Mouse (Mus musculus) heart, embryonic 14.5 days (tissue): ENCODE results near the gene Kpna4. TPM values are rescaled to one million over a fixed set of nuclear protein-coding genes. Genes with fewer than 3 reads are reported as not detected.

Experiments used
- ATAC-seq: fragments of 200-750 bp; cut with Nextera tagmentation; 2 replicates; pipeline ENCODE4 v1.8.0; 2017; ENCODE audit warnings: low read depth, moderate TSS enrichment; ENCODE audit not compliant: insufficient number of reproducible peaks, insufficient read depth, low FRiP score
- H3K27ac ChIP-seq, 2 experiments: fragments of 200-500 bp in 1 of 2; fragments of 300-500 bp in 1 of 2; sonication (generic) in 1 of 2; replicated peaks in 1 of 2; 2 replicates each; pipeline ENCODE4 v1.5.1; 2012 to 2014; ENCODE audit warnings: low read depth in 2 of 2, low read length in 2 of 2, control low read depth in 1 of 2, mild to moderate bottlenecking in 1 of 2, mixed read lengths in 1 of 2; ENCODE audit not compliant: control insufficient read depth in 1 of 2, insufficient read depth in 1 of 2
- H3K27me3 ChIP-seq: fragments of 300-500 bp; sonication (generic); 2 replicates; pipeline ENCODE4 v1.6.1; 2014; ENCODE audit warnings: mild to moderate bottlenecking, low read length, control low read depth; ENCODE audit not compliant: control insufficient read depth, insufficient read depth
- H3K36me3 ChIP-seq: fragments of 300-500 bp; sonication (generic); 2 replicates; pipeline ENCODE4 v1.6.1; 2014; ENCODE audit warnings: mild to moderate bottlenecking, control low read depth, low read length, mixed read lengths; ENCODE audit not compliant: control insufficient read depth, insufficient read depth
- H3K4me1 ChIP-seq, 2 experiments: fragments of 200-500 bp in 1 of 2; fragments of 300-500 bp in 1 of 2; sonication (generic) in 1 of 2; 2 replicates each; pipeline ENCODE4 v1.6.1; 2012 to 2014; ENCODE audit warnings: low read length in 2 of 2, control low read depth in 1 of 2, mixed read lengths in 1 of 2; ENCODE audit not compliant: control insufficient read depth in 2 of 2, insufficient read depth in 2 of 2
- H3K4me2 ChIP-seq: fragments of 300-500 bp; sonication (generic); 2 replicates; pipeline ENCODE4 v1.6.1; 2014; ENCODE audit warnings: mild to moderate bottlenecking, low read length
- H3K4me3 ChIP-seq, 2 experiments: fragments of 200-500 bp in 1 of 2; fragments of 300-500 bp in 1 of 2; sonication (generic) in 1 of 2; 2 replicates each; pipeline ENCODE4 v1.5.1; 2012 to 2014; ENCODE audit warnings: low read length in 2 of 2, mild to moderate bottlenecking in 2 of 2, control low read depth in 1 of 2, low read depth in 1 of 2, moderate library complexity in 1 of 2; ENCODE audit not compliant: control insufficient read depth in 1 of 2, insufficient read depth in 1 of 2
- H3K9ac ChIP-seq: fragments of 300-500 bp; sonication (generic); 2 replicates; pipeline ENCODE4 v1.6.1; 2014; ENCODE audit warnings: mild to moderate bottlenecking, low read length
- H3K9me3 ChIP-seq: fragments of 300-500 bp; sonication (generic); 2 replicates; pipeline ENCODE4 v1.6.1; 2016; ENCODE audit warnings: low read length, control low read depth; ENCODE audit not compliant: control insufficient read depth
- WGBS: fragments of 180-500 bp; shearing (Covaris S2); extraction: QIAGEN DNeasy Blood & Tissue Kit; methylation state at CpG from one replicate; pipeline ENCODE4 v1.1.7; 2014; 5-methylcytosine and 5-hydroxymethylcytosine counted together
- polyA plus RNA-seq: library from polyadenylated mRNA; unstranded; fragments of >200 nt; fragmentation: Nextera tagmentation; extraction: Ambion mirVana; gene quantifications from 2 replicates; pipeline ENCODE4 v1.2.1, GENCODE M21; 2014

Gene Kpna4
- polyA plus RNA-seq, 1 experiment from 2014 or later = 31.2 TPM

GRCm38 (mm10) chr3:69130973-69131372 lies 4.1 kb upstream of the Kpna4 start:
- Histone ChIP-seq H3K4me3 (no peak overlapping the region), H3K9me3 (no peaks in the 10 kb centered on the region), H3K4me1 (peaks cover 0 to 2% of the 10 kb centered on the region in 2 experiments; a peak in 1 of 4 replicates), H3K27ac (no peak overlapping the region), H3K4me2 (no peak overlapping the region), H3K27me3 (no peaks in the 10 kb centered on the region), H3K9ac (no peak overlapping the region), H3K36me3 (no peaks in the 10 kb centered on the region)
- no peak for ATAC-seq
- 87% methylated on average over 4 of the region's 4 CpGs for WGBS

- Histone ChIP-seq H3K4me1 (peaks cover 2 to 16% of the 10 kb centered on the region in 2 experiments; a peak in 3 of 4 replicates), H3K27ac (peak overlapping the region in 1 of 2 experiments; percentile 95; a peak in 3 of 4 replicates), H3K9ac (peak overlapping the region; percentile 96), H3K27me3 (no peaks in the 10 kb centered on the region), H3K4me2 (peak overlapping the region; percentile 72), H3K4me3 (peak overlapping the region; percentile 77 to 95; a peak in 3 of 4 replicates), H3K36me3 (no peaks in the 10 kb centered on the region), H3K9me3 (no peaks in the 10 kb centered on the region)
- 9% methylated on average over 9 of the region's 9 CpGs for WGBS
- ATAC-seq = no peak
Observed at GRCm38 (mm10) chr3:69127693-69128092, 780 bp upstream of the Kpna4 start.

- ATAC-seq = peak; percentile 32
- H3K4me3 ChIP-seq = peak overlapping the region; percentile 77 to 95
- peaks cover 2 to 16% of the 10 kb centered on the region in 2 experiments; a peak in 3 of 4 replicates for H3K4me1 ChIP-seq
- peak overlapping the region; percentile 96 for H3K9ac ChIP-seq
- no peaks in the 10 kb centered on the region for H3K36me3 ChIP-seq
- H3K4me2 ChIP-seq = peak overlapping the region; percentile 72
- H3K27ac ChIP-seq = peak overlapping the region; percentile 79 to 95
- under 1% methylated on average over 10 of the region's 10 CpGs for WGBS
- H3K27me3 ChIP-seq = no peaks in the 10 kb centered on the region
- no peaks in the 10 kb centered on the region for H3K9me3 ChIP-seq
Observed at GRCm38 (mm10) chr3:69127346-69127678, 399 bp upstream of the Kpna4 start.

GRCm38 (mm10) chr3:69125891-69126508 lies 913 bp downstream of the Kpna4 start:
- WGBS = under 1% methylated on average over 34 of the region's 35 CpGs

GRCm38 (mm10) chr3:69125461-69125860 lies 1.5 kb downstream of the Kpna4 start:
- no peaks in the 10 kb centered on the region for H3K27me3 ChIP-seq
- peak overlapping the region; percentile 77 to 95; a peak in 3 of 4 replicates for H3K4me3 ChIP-seq
- H3K9ac ChIP-seq = peak overlapping the region; percentile 96
- no peaks in the 10 kb centered on the region for H3K9me3 ChIP-seq
- 16% methylated on average over 4 of the region's 4 CpGs for WGBS
- H3K36me3 ChIP-seq = no peaks in the 10 kb centered on the region
- peak overlapping the region; percentile 93 to 95 for H3K27ac ChIP-seq
- peaks cover 2 to 26% of the 10 kb centered on the region in 2 experiments; a peak in 3 of 4 replicates for H3K4me1 ChIP-seq
- ATAC-seq = no peak
- peak overlapping the region; percentile 79 for H3K4me2 ChIP-seq

More at GRCm38 (mm10) chr3:69125891-69126508, 913 bp downstream of the Kpna4 start:
- no peaks in the 10 kb centered on the region for H3K9me3 ChIP-seq
- H3K4me2 ChIP-seq = peak overlapping the region; percentile 79
- H3K27me3 ChIP-seq = no peaks in the 10 kb centered on the region
- peaks cover 2 to 26% of the 10 kb centered on the region in 2 experiments; a peak in 3 of 4 replicates for H3K4me1 ChIP-seq
- H3K4me3 ChIP-seq = peak overlapping the region; percentile 77 to 95
- H3K36me3 ChIP-seq = no peaks in the 10 kb centered on the region
- peak overlapping the region; percentile 96 for H3K9ac ChIP-seq
- H3K27ac ChIP-seq = peak overlapping the region; percentile 93 to 95
- no peak for ATAC-seq

- Histone ChIP-seq H3K4me3 (no peak overlapping the region), H3K9me3 (no peaks in the 10 kb centered on the region), H3K4me2 (no peak overlapping the region), H3K27me3 (no peaks in the 10 kb centered on the region), H3K9ac (no peak overlapping the region), H3K4me1 (peaks cover 2 to 42% of the 10 kb centered on the region in 2 experiments; a peak in 3 of 4 replicates), H3K27ac (no peak overlapping the region; a peak in 1 of 4 replicates), H3K36me3 (no peaks in the 10 kb centered on the region)
- WGBS = 46% methylated on average over 3 of the region's 3 CpGs
- ATAC-seq = peak; percentile 17; the same call in 1 of the 2 replicates
Observed at GRCm38 (mm10) chr3:69118827-69119226, 8.1 kb downstream of the Kpna4 start.

GRCm38 (mm10) chr3:69114760-69115159 lies 12.2 kb downstream of the Kpna4 start:
- H3K36me3 ChIP-seq = no peaks in the 10 kb centered on the region
- H3K9ac ChIP-seq = no peak overlapping the region
- no peak overlapping the region for H3K4me3 ChIP-seq
- peaks cover 2 to 27% of the 10 kb centered on the region in 2 experiments; a peak in 3 of 4 replicates for H3K4me1 ChIP-seq
- no peaks in the 10 kb centered on the region for H3K27me3 ChIP-seq
- no peak overlapping the region for H3K4me2 ChIP-seq
- no peaks in the 10 kb centered on the region for H3K9me3 ChIP-seq
- H3K27ac ChIP-seq = no peak overlapping the region
- WGBS = 90% methylated on average over 1 of the region's 1 CpGs
- no peak for ATAC-seq
